Mouse (Mus musculus) right cerebral cortex, postnatal 25 days (tissue): ENCODE data around the gene Tcf20.

ENCODE experiments used
- DNase-seq: peaks from one replicate; pipeline ENCODE4 v3.0.0; 2022

Gene Tcf20

DNA sequence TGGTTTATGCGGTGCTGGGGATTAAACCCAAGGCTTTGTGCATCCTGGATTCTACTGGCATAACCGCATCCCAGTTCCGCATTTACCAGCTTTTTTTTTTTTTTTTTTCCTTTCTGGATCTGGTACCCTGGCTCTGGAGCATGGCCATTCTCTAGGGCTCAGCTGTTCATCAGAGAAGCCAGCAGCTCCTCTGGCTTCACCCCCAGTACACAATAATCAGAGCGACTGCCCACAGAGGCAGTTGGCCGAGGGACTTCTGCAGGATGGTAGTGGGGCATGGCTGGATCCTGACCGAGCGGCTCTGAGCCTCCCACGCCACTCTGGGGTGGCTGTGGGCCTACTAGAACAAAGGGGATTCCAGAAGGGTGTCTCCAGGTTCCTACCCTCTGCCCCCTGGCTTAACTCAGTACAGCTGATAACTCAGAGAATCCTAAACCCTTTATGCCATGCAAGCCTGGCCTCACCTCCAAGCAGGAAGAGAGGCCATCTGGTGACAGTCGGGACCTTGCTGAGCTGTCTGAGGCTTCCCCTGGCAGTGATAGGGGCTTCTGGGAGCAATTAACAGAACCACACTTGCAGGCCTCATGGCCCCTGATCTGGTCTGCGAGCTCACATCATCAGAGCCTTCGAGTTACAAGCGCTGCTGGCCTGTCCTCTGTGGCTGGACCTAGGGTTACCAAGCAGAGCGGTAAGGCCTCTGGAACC, 4.6 kb upstream of the Tcf20 start:
- DNase-seq = no peak

DNA sequence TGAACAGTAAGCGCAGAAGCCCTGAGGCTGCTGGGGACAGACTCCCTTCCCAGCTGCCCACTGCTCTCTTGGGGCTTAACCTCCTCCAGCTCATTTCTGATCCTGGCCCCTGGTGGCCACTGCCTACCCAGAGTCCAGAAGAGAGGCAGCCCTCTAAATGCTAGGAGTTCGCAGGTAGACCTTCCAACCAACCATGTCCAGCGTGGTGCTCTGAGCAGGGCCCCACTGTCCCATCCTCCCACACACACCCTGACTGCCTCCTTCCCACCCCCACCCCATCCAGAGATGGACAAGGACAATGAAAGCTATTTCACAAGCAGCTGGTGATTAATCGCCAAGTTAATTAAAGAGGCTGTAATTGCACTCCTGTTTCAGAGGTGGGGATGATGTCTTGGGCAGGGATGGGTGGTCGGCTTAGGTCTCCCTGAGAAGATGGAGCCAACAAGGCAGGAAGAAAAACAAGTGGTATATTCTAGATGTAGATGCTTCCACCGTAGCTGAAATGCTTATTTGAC, 1.6 kb upstream of the Tcf20 start:
- DNase-seq = no peak

DNA sequence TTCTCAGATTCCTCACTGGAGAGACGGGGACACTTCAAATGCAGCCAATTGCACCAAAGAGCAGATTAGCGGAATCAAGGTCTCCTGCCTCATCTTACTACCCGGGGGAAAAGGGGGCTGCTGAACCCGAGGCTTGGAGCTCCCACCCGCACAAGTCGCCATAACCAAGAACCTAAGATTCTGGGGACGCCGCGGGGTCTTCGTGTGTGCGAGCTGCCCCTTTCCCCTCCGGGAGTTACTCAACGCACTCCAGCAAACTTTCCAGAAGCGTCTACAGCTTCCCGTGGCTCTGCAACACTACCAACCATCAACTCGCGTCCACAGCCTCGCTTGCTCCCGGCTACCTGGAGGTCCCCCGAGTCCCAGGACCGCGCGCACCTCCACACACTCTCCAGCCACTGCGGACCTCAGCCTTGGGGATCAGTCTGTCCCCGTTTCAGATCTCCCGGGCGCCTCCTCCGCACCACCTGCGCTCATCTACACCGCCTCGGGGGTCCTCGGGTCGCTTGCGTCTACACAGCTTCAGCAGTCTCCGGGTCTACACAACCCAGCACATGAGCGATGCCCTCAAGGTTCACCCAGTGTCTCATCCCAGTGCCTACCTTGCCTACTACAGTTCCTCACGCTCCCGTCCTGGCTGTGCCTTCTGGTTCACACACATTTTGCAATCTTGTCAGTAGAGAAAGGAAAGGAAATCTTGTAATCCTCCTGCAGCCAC, 499 bp downstream of the Tcf20 start:
- DNase-seq = no peak

DNA sequence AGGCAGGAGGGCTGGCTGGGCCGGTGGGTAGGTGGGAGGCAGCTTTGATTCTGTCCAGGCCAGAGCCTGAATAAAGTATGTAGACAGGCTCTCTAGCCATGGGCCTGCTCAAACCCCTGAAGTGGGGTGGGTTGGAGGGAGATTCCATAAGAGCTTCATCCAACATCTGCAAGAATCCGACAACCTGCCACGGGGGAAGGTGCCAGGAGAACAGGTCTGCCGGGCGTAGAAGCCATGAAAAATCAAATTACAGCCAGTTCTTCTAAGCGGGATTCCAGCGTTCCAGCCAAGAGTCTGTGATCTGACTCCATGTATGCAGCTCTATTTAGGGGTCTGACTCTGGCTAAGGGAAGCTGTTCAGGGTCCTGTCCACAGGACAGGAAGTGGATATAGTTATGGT, 3.1 kb downstream of the Tcf20 start:
- DNase-seq = no peak

DNA sequence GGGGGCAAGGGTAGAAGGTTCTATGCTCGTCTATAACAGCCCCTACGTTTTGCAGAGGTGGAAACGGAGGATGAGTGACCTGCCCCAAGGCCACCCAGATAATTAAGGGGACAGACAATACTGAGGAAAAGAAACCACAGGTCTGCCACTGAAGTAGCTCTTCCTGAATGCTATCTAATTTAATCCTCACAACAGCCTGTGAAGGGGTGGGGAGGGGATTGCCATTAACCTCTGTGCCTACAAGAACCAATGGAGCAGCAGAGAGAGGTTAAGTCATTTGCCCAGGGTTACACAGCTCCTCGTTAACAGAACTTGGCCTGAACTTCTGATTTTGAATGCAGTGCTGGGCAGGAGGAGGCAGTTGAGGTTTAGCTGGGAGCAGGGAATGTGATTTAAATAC, 3.6 kb downstream of the Tcf20 start:
- no peak for DNase-seq

DNA sequence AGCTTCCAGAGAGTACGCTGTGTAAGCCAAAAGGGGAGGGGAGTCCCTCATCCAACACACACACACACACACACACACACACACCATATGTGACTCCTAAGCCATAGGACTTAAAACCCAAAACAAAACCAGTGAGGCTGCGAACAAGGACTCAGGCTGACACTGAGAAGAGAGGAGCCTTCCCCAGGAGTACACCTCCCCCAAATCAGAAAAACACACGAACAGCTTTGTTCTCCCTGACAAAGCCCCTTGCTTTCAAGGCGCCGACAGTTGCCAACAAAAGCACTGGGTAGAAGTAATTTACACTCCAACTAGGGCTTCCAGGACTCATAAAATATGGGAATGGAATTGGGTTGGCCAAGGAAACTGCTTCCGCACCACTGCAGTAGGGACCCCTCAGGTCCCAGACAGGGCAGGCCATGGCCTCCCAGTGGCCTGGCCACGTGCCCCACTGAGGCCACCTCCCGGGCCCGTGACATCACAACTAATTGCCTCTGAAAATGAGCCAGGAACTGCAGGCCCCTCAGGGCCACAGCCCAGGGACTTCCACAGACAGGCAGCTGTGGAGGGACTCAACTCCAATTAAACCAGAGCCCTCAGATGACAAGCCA, 4.2 kb downstream of the Tcf20 start:
- DNase-seq = no peak

DNA sequence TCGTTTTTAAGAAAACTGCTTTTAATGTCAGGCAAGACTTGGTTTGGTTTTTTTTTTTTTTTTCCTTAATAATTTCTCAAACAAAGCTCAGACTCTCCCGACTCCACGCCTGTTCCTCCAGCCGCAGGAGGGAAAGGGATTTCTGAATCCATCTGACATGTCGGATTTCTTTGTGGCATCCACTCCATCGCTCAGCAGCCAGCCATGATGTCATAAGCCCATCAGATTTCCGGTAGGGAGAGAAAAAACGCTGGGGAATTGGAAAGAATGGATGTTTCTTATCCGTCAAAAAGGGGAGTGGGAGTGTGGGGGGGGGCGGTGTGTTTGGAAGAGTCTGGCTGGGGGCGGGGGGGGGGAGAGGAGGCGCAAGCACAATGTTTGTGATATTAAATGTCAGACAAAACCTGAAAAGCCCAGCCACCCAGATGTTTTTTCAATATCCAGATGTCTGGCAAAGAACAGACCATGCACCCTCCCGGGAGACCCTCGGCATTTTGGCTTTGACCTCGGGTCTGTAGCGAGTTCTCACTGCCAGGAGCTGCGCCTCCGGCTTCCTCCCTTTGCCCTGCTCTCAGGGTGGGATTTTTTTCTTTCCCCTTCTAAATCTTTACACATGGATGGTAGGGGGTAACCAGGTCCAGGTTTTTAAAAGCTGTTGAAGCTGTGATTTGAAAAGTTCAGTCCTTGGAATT, 4.8 kb downstream of the Tcf20 start:
- no peak for DNase-seq

DNA sequence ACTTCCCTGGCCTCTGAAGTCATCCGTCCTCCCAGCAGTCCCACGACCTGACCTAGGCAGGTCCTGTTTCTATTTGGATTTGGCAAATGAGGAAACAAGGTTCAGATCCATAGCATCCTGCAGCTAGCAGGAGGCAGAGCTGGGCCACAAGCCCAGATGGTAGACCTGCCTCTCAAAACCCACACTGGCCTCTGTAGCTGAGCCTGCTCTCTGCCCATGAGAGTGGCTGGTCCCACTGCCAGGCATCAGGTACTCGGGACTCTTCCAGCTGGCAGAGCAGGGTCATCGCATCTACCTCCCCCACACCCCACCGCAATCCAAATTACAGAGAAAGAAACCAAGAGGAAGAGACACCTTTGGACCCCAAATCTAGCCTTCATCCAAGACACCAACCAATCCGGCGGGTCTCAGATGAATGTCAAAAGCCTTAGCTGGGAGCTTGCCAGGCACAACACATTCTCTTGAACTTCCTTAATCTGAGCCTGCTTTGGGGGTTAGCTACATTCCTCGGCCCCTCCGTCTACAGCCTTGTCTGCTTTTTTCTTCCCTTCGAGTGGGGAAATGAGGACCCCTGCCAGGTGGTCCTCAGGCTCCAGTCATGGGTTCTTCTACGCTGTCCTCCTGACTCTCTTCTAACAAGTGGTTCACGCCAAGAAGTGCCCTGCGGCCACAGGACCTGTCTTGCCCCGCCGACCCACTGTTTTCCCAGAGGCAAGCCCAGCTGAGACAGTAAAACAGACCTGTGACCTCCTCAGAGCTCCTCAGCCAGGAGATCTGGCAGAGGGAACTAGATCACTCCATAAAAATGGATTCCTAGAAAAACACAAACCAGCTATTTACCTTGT, 5.8 kb downstream of the Tcf20 start:
- no peak for DNase-seq

DNA sequence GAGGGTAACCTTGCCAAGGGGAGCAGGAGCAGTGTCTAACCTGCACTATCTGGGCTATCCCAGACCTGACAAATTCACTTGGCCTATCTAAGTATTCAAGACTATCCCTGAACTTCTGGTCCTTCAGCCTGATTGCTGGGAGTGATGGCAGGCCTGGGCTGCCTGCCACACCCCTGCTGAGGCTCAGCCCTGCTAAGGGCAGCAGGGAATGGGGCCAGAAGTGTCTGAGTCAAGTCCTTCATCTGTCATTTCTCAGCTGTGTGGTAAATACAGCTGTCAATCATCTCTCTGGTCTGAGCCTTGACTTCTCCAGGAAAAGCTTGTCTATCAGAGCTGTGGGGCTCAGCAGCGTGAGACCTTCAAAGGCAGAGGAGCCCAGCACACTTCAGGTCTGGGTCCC, 8.1 kb downstream of the Tcf20 start:
- no peak for DNase-seq

DNA sequence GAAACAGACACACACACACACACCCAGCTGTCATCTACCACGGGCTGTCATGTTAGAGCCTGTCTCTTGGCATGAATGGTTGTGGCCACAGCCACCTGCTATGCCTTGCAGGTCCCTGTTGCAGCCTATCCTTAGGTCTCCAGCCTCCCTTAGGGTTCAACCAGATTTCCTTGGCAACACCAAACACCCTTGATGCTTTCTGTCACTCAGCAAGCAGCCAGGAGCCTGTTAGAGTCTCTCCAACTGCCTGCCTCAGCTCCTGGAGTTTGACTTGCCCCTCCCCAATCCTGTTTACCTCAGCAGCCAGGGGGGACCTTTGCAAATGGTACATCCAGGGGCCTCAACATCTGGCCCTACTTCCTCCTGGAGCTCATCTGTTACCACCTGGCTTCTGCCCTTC, 13.2 kb downstream of the Tcf20 start:
- DNase-seq = no peak

DNA sequence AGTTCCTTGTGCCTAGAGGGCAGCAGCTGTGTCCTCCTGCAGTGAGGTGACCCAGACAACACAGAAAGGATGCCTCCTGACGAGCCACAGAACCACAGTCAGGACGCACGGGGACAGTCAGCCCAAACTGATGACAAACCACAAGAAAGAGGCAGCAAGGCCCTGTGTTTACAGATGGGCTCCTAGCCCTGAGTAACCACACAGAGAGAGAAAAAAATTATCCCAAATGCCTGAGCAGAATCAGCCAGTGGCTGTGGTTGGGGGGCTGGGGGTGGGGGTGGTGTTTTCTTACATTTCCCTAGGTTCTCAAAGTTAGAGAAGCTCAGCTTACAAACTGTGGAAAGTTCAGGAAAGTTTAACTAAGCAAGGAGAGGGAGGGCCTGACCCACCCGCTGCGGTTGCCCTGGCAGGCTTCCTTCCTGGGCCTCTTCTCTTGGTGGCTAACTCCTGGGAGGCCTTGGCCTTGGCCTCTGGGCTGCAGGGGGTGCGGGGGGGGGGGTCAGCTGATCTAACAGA, 18.4 kb downstream of the Tcf20 start:
- no peak for DNase-seq

DNA sequence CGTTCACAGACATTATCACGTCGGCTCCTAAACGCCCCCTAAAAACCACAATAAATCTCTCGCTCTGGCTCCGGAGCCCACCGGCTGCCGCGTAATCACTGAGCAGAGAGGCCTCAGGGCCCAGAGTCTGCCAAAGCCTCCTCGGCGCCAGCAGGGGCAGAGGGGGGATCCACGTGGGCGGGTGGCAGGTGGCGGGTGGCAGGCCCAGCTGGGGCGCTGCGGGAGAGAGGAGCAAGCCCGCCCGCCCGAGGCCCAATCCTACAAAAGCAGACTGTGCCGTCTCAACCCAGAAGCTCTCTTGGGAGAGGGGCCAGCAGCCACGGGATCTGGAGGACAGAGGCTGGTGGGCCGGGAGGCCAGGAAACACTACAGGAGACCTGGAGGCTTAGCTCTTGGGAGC, 19.2 kb downstream of the Tcf20 start:
- no peak for DNase-seq

DNA sequence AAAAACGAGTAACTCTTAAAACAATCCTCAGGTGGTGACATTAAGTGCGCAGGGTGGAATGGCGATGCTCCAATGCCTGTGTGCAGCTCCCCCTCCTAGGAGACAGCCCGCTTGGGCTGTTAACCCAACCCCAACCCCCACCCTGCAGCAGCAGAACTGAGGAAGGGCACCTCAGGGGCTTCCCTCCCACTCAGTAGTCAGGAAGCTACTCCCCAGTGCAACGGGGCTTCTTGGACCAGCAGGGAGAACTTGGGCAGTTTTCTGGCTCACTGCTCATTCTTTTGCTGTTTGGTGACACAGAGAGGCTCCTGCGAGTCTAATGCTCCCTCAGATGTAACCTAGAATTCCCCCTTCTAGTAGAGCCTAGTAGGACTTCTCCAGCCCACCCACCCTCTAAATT, 19.7 kb downstream of the Tcf20 start:
- no peak for DNase-seq

DNA sequence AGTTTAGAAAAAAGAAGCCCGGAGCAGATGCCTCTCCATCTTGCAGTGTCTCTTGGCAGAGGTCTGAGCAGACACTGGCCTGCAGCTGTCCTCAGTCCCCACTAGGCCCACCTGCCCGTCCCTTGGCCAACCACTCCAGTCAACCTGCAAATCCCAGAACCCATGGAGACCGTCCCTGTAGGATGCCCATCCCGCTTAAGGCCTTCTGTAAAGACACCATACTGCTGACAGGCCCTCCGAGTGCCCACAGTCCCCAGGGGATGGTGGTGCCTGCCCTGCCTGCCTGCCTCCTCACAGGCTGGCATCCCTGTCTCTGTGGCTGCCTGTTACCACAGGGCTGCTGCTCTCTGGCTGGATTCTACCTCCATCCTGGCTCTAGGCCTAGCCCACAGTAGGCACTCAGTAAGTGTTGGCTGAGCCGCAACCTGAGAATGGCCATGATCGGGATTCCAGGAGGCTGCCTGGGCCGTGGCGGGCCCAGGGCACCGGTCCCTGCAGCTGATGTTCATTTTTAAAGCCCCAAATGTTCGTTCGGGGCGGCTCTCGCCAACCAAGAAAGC, 23.3 kb downstream of the Tcf20 start:
- no peak for DNase-seq

DNA sequence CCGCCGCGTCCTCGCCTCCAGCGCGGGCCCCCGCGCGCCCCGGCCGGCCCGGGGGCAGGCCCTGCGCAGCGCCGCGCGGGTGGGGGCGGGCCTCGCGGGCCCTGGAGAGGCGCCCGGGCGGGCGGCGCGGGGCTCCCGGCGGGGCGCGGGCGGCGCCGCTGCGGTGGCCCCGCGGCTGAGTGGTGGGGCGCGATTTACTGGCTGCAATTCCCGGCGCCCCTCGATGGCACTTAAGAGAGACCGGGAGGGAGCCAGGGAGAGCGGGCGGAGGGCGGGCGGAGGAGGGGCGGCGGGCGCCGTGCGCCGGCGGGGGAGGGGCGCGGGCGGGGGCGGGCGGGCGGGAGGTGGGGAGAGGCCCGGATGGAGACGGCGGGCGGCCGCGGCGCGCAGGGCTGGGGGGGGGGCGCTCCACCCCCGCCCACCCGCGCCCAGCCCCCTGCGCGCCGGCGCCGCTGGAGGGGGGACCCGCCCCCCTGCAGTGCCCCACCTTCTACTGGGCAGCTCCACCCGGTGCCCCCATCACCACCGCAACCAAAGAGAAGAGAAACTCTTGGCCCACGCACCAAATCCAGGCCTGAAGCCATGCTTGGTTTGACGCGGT, 24.0 kb downstream of the Tcf20 start:
- no peak for DNase-seq

DNA sequence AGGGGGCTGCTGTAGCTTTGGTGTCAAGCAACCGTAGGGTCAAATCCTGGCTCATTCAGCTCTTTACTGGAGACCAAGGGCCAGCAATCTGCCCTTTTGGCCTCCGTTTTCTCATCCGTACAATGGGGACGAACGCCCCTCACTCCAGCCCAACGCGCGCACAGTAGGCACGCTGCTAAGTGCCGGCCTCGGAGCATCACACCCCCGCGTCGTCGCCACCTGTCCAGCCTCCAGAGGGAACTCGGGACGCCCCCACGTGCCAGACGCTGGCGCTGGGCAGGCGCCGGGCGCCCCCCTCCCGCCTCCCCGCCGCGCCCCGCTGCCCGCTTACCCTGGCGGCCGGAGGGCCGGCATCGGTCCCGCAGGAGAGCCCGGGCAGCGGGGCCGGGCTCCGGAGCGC, 24.6 kb downstream of the Tcf20 start:
- DNase-seq = peak; percentile 52

DNA sequence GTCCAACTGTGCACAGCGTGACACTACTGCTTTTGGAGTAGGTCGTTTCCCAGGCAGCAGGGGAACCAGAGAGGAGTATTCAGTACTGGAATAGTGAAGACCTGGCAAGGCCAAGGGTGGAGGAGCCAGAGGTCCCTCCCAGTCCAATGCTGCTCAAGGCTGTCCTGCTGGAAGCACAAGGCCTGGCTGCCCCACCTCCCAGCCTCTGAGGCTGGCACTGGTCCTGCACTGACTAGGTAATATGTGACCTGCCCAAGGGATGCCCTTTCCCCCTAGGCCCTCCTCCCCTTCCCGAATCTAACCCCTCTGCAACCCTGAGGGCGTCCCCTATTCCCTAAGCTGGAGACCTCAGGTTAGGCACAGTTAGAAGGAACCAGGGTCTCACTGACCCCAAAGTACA, 25.1 kb downstream of the Tcf20 start:
- no peak for DNase-seq

DNA sequence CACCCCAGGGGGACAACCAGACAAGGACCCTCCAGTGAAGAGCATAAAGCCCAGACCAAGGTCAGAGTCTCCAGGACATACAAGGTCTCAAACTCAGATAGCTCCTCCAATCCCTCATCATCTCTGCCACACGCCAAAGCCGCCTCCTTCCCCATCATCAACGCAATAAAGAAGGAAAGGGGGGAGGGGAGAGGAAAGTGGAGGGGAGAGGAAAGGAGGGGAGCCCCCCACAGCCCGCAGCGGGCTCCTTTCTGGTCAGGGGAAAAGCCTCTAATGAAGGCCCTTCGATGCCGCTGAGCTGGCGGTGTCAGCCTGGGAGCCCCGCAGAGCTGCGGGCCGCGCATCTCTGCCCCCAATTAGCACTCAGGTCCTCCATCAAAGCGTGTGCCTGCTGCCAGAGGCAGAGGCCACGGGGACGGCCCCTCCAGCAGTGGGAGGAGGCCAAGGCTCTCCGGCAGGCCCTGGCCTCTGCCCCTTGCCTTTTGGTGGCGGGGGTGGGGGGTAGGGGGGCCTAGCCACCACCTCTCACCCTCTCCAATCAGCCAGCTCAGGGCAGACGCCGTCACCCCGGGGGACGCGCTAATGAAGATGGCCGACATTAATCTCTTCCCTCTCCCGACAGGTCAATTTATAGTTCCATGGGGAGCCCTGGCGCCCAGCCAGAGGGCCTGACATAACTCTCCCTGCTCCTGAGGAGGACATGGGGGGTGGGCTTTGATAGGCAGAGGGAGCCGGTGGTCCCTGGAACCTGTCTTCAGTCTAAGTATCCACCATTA, 26.7 kb downstream of the Tcf20 start:
- no peak for DNase-seq

DNA sequence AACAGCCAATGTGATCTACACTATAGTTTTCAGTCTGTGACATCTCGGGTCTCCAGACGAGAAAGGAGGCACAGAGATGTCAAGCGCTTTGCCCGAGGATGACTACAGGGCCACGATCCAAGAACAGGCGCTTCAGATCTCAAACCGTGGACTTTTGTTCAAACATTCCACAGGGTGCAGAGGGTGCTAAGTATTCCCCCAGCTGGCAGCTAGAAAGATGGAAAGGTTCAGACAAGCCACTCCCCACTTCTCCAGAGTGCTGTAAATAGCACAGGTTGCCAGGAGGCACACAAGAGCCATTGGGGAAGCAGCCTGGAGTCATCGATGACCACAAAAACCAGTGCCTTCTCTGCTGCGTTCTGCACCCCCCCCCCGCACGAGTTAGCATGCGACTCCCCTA, 28.5 kb downstream of the Tcf20 start:
- DNase-seq = no peak

DNA sequence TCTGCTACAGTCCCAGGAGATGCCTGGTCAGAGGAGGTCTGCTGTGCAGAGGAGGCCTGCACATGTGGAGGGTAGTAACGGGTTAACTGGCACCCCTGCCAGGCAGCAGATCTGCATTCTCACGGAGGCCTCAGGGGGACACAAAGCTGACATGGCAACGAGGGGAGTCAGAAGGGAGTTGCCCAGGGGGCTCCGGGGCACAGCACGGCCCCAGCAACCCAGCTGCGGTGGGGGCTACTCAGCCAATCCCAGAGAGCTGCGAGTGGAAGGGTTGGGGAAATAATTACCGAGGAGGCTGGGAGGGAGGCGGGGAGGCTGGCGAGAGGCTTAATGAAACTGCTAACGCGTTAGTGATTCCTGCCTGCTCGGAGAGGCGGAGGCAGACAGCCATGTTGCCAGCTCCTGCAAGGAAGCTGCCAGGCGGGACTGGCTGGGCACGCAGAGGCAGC, 29.4 kb downstream of the Tcf20 start:
- peak; percentile 71 for DNase-seq

DNA sequence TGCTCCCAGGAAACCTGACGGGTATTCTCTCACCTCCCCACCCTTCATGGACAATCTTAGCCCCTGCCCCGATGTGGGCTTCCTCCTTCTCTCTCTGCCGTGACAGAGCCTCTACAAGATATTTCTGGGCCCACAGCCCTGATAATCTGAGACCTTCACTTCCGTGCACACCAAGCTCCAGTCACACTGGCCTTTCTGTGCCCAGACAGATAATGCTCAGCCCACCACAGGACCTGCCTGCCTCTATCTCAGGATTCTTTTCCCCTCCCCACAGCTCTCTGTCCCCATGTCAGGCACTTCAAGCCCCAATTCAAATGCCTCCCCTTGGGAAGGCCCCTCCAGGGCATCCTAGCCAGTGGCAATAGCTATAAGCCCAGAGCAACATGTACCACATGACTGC, 31.0 kb downstream of the Tcf20 start:
- no peak for DNase-seq
